Mouse (Mus musculus): ENCODE data around the gene Ifna5.
"Not testable (repeated sequence)": the region's sequence is repeated elsewhere in the genome, so short reads cannot be mapped to it uniquely, and the experiment has no call there.

DNA sequence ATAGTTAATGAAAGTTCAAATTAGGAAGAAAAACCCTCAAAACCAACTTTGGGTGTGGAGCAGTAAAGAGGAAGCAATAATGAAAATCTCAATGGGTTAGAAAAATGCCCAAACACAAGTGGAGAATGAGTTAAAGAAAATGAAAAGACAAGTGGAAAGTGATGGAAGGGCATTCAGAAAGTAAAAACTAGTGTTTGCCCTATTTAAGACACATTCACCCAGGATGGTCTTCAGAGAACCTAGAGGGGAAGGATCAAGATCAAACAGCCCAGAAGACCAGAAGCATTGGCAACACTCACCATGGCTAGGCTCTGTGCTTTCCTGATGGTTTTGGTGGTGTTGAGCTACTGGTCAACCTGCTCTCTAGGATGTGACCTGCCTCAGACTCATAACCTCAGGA lies 8.2 kb upstream of the Ifna5 start, which contains the start of gene Ifna6:
- not testable (repeated sequence) for TF ChIP-seq CTCF (IDR thresholded peaks at IDR 0.05; ENCODE audit: insufficient read depth, low read length); POLR2A (IDR thresholded peaks at IDR 0.05; ENCODE audit: borderline replicate concordance, extremely low read depth, low read depth, low read length)
